Mouse (Mus musculus): ENCODE results near the gene Gse1. TPM values are rescaled to one million over a fixed set of nuclear protein-coding genes. Genes with fewer than 3 reads are reported as not detected.
A peak's percentile ranks its signal among the peaks of the same experiment; 100 is the strongest.

Gene Gse1
- polyA plus RNA-seq, 1 experiment = 17.1 TPM

- H3K4me3 ChIP-seq (replicated peaks) = no peak overlapping the region
- no peak for TF ChIP-seq GATA1 (IDR thresholded peaks at IDR 0.05; ENCODE audit: low read length)
- TF ChIP-seq TAL1 (IDR thresholded peaks at IDR 0.05; ENCODE audit: low read length) = no peak
- H3K9me3 ChIP-seq (ENCODE audit: control insufficient read depth, low read length) = no peaks in the 10 kb centered on the region
- H3K4me1 ChIP-seq (ENCODE audit: control insufficient read depth) = no peaks in the 10 kb centered on the region
- H3K36me3 ChIP-seq (ENCODE audit: control insufficient read depth) = no peaks in the 10 kb centered on the region
- H3K27me3 ChIP-seq (ENCODE audit: control insufficient read depth) = no peaks in the 10 kb centered on the region
Observed at GRCm38 (mm10) chr8:120205916-120206315, 22.3 kb upstream of the Gse1 start.

- no peaks in the 10 kb centered on the region for H3K4me1 ChIP-seq (ENCODE audit: control insufficient read depth)
- H3K9me3 ChIP-seq (ENCODE audit: control insufficient read depth, low read length) = no peaks in the 10 kb centered on the region
- no peaks in the 10 kb centered on the region for H3K27me3 ChIP-seq (ENCODE audit: control insufficient read depth)
- no peak overlapping the region for H3K4me3 ChIP-seq (replicated peaks)
- no peaks in the 10 kb centered on the region for H3K36me3 ChIP-seq (ENCODE audit: control insufficient read depth)
- no peak for TF ChIP-seq TAL1 (IDR thresholded peaks at IDR 0.05; ENCODE audit: low read length)
- TF ChIP-seq GATA1 (IDR thresholded peaks at IDR 0.05; ENCODE audit: low read length) = no peak
Observed at GRCm38 (mm10) chr8:120207364-120207763, 20.9 kb upstream of the Gse1 start.

GRCm38 (mm10) chr8:120208113-120208512, 20.1 kb upstream of the Gse1 start:
- Histone ChIP-seq H3K4me1 (ENCODE audit: control insufficient read depth) (no peaks in the 10 kb centered on the region), H3K27me3 (ENCODE audit: control insufficient read depth) (no peaks in the 10 kb centered on the region), H3K9me3 (ENCODE audit: control insufficient read depth, low read length) (no peaks in the 10 kb centered on the region), H3K4me3 (replicated peaks) (no peak overlapping the region), H3K36me3 (ENCODE audit: control insufficient read depth) (no peaks in the 10 kb centered on the region)
- TF ChIP-seq GATA1 (IDR thresholded peaks at IDR 0.05; ENCODE audit: low read length) (no peak), TAL1 (IDR thresholded peaks at IDR 0.05; ENCODE audit: low read length) (no peak)

GRCm38 (mm10) chr8:120211345-120211744, 16.9 kb upstream of the Gse1 start:
- H3K4me1 ChIP-seq (ENCODE audit: control insufficient read depth) = no peaks in the 10 kb centered on the region
- no peak overlapping the region for H3K4me3 ChIP-seq (replicated peaks)
- H3K27me3 ChIP-seq (ENCODE audit: control insufficient read depth) = no peaks in the 10 kb centered on the region
- H3K9me3 ChIP-seq (ENCODE audit: control insufficient read depth, low read length) = no peaks in the 10 kb centered on the region
- TF ChIP-seq GATA1 (IDR thresholded peaks at IDR 0.05; ENCODE audit: low read length) (no peak), TAL1 (IDR thresholded peaks at IDR 0.05; ENCODE audit: low read length) (no peak)
- H3K36me3 ChIP-seq (ENCODE audit: control insufficient read depth) = no peaks in the 10 kb centered on the region

GRCm38 (mm10) chr8:120212596-120212995, 15.7 kb upstream of the Gse1 start:
- H3K27me3 ChIP-seq (ENCODE audit: control insufficient read depth) = no peaks in the 10 kb centered on the region
- no peaks in the 10 kb centered on the region for H3K36me3 ChIP-seq (ENCODE audit: control insufficient read depth)
- no peak for TF ChIP-seq GATA1 (IDR thresholded peaks at IDR 0.05; ENCODE audit: low read length)
- no peak for TF ChIP-seq TAL1 (IDR thresholded peaks at IDR 0.05; ENCODE audit: low read length)
- no peaks in the 10 kb centered on the region for H3K9me3 ChIP-seq (ENCODE audit: control insufficient read depth, low read length)
- H3K4me3 ChIP-seq (replicated peaks) = no peak overlapping the region
- H3K4me1 ChIP-seq (ENCODE audit: control insufficient read depth) = 0 out of 2 replicates have a peak, but pooled peaks cover 1% of the 10 kb centered on the region

- no peaks in the 10 kb centered on the region for H3K27me3 ChIP-seq (ENCODE audit: control insufficient read depth)
- TF ChIP-seq GATA1 (IDR thresholded peaks at IDR 0.05; ENCODE audit: low read length) (no peak), TAL1 (IDR thresholded peaks at IDR 0.05; ENCODE audit: low read length) (no peak)
Observed at GRCm38 (mm10) chr8:120213229-120213628, 15.0 kb upstream of the Gse1 start.

GRCm38 (mm10) chr8:120213939-120214338, 14.3 kb upstream of the Gse1 start:
- H3K4me1 ChIP-seq (ENCODE audit: control insufficient read depth) = 0 out of 2 replicates have a peak, but pooled peaks cover 1% of the 10 kb centered on the region
- TF ChIP-seq TAL1 (IDR thresholded peaks at IDR 0.05; ENCODE audit: low read length) = no peak
- TF ChIP-seq GATA1 (IDR thresholded peaks at IDR 0.05; ENCODE audit: low read length) = no peak
- no peaks in the 10 kb centered on the region for H3K9me3 ChIP-seq (ENCODE audit: control insufficient read depth, low read length)
- no peaks in the 10 kb centered on the region for H3K27me3 ChIP-seq (ENCODE audit: control insufficient read depth)
- no peak overlapping the region for H3K4me3 ChIP-seq (replicated peaks)
- H3K36me3 ChIP-seq (ENCODE audit: control insufficient read depth) = no peaks in the 10 kb centered on the region

More at GRCm38 (mm10) chr8:120213229-120213628, 15.0 kb upstream of the Gse1 start:
- H3K4me3 ChIP-seq (replicated peaks) = no peak overlapping the region
- no peaks in the 10 kb centered on the region for H3K9me3 ChIP-seq (ENCODE audit: control insufficient read depth, low read length)
- 0 out of 2 replicates have a peak, but pooled peaks cover 1% of the 10 kb centered on the region for H3K4me1 ChIP-seq (ENCODE audit: control insufficient read depth)
- no peaks in the 10 kb centered on the region for H3K36me3 ChIP-seq (ENCODE audit: control insufficient read depth)

GRCm38 (mm10) chr8:120215416-120216141, 12.7 kb upstream of the Gse1 start:
- Histone ChIP-seq H3K4me3 (replicated peaks) (no peak overlapping the region), H3K4me1 (ENCODE audit: control insufficient read depth) (0 out of 2 replicates have a peak, but pooled peaks cover 1% of the 10 kb centered on the region), H3K9me3 (ENCODE audit: control insufficient read depth, low read length) (no peaks in the 10 kb centered on the region), H3K27me3 (ENCODE audit: control insufficient read depth) (no peaks in the 10 kb centered on the region), H3K36me3 (ENCODE audit: control insufficient read depth) (no peaks in the 10 kb centered on the region)
- TF ChIP-seq TAL1 (IDR thresholded peaks at IDR 0.05; ENCODE audit: low read length) = no peak
- peak; percentile 5; the same call in 1 of the 2 replicates for TF ChIP-seq GATA1 (IDR thresholded peaks at IDR 0.05; ENCODE audit: low read length)

- H3K27me3 ChIP-seq (ENCODE audit: control insufficient read depth) = no peaks in the 10 kb centered on the region
- H3K9me3 ChIP-seq (ENCODE audit: control insufficient read depth, low read length) = no peaks in the 10 kb centered on the region
- TF ChIP-seq TAL1 (IDR thresholded peaks at IDR 0.05; ENCODE audit: low read length) = no peak
- TF ChIP-seq GATA1 (IDR thresholded peaks at IDR 0.05; ENCODE audit: low read length) = no peak
Observed at GRCm38 (mm10) chr8:120216855-120217830, 11.1 kb upstream of the Gse1 start.

More at GRCm38 (mm10) chr8:120216855-120217830, 11.1 kb upstream of the Gse1 start:
- no peak overlapping the region for H3K4me3 ChIP-seq (replicated peaks)
- H3K36me3 ChIP-seq (ENCODE audit: control insufficient read depth) = no peaks in the 10 kb centered on the region
- 0 out of 2 replicates have a peak, but pooled peaks cover 1% of the 10 kb centered on the region for H3K4me1 ChIP-seq (ENCODE audit: control insufficient read depth)
